Mouse (Mus musculus): ENCODE results near the gene Sectm1b. TPM values are rescaled to one million over a fixed set of nuclear protein-coding genes. Genes with fewer than 3 reads are reported as not detected.
"Not testable (repeated sequence)": the region's sequence is repeated elsewhere in the genome, so short reads cannot be mapped to it uniquely, and the experiment has no call there.

The Sectm1b gene
- total and polyA plus RNA-seq, 3 experiments = not detected

DNA sequence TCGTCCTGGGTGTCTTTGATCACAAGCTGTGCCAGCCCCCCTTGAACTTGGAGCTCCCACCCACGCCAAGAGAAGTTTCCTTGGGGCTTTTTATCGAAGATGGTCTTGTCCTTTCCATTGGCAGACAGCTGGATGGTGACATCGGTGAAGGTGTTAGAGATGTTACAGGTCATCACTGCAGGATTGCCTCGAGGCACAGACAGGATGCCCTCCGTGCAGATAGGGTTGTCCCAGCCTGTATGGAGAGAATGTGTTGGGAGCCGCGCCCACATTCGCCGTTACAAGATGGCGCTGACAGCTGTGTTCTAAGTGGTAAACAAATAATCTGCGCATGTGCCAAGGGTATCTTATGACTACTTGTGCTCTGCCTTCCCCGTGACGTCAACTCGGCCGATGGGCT is 6.3 kb upstream of the Sectm1b start:
- DNase-seq = not testable (repeated sequence)

DNA sequence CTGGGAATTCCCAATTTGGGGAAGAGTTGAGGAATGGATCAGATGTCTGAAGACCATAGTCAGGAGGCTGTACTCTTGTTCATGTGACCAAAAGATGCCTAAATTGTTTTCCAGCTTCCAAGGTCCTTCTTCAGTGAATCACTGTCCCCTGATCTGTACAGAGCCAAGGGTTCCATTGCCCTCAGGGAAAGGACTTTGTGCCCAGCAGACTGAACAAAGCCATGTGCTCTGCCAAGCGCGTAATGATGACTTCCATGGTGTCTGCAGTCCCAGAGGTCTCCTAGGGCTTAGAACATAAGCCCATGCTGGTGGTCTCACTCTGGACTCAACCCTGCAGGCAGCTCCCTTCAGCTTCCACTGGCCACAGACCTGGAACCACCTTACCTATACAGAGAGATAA is 4.5 kb upstream of the Sectm1b start:
- DNase-seq = no peak

DNA sequence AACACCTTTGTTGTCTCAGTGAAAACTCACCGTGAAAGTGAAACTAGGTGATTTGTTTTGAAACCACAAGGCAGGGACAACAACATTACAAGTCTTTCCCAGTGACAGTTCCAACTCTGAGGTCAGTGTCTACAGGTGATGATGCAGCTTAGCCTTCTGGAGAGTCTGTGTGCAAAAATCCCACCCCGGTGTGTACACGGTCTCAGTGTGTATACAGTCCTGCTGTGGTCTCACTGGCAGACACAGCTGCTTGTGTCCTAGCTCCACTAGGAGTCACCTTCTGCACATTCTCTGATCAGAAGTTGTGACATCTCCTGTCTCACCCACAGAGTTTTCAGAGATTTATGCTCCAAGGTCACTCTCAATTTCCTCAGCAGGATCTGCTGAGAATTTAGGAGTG is 828 bp upstream of the Sectm1b start:
- peak; percentile 47 for DNase-seq

DNA sequence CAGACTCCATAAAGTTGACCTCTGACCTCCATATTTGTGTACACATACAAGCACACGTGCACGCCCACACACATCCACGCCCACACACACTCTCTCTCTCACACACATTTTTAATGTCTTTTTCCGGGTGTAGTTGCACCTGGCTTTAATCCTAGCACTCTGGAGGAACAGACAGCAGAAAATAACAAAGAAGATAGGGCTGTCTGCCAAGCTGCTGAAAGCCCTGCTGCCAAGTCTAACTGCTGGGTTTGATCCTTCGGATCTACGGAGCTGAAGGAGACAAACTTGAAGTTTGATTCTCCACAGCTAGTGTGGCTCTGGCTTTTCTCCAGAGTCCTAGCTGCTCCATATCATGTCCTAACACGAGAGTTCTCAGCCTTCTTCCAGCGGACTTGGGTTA is 1.8 kb downstream of the Sectm1b start:
- no peak for DNase-seq

DNA sequence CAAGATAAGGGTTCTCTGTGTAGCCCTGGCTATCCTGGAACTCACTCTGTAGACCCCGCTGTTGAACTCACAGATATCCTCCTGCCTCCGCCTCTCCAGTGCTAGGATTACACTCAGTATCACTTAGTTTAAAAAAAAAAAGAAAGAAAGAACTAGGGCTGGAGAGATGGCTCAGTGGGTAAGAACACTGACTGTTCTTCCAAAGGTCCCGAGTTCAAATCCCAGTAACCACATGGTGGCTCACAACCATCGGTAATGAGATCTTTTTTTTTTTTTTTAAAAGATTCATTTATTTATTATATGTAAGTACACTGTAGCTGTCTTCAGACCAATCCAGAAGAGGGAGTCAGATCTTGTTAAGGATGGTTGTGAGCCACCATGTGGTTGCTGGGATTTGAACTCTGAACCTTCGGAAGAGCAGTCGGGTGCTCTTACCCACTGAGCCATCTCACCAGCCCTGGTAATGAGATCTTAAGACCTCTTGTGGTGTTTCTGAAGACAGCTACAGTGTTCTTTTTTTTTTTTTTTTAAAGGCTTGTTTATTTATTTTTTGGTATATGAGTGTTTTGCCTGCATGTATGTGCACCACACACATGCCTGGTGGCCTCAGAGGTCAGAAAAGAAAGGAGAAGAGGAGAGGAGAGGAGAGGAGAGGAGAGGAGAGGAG is 2.8 kb downstream of the Sectm1b start:
- not testable (repeated sequence) for DNase-seq

DNA sequence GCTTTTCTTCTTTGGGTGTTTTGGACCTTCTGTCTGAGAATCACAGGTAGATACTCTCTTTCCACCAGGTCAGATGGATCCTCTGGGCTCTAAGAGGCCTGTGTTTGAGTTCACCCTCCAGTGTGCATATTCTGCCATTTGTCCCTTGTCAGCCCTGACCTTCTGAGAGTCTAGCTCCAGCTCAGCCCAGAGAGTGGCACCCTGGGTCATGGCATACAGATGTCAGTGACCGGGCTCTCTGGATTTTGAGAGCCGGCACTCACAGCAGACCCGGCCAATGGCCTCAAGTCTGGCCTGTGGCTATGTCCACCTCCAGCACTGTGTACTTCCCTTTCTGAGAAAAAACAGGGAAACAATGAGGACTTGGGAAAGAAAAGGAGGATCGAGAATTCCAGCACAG is 3.9 kb downstream of the Sectm1b start:
- DNase-seq = no peak

DNA sequence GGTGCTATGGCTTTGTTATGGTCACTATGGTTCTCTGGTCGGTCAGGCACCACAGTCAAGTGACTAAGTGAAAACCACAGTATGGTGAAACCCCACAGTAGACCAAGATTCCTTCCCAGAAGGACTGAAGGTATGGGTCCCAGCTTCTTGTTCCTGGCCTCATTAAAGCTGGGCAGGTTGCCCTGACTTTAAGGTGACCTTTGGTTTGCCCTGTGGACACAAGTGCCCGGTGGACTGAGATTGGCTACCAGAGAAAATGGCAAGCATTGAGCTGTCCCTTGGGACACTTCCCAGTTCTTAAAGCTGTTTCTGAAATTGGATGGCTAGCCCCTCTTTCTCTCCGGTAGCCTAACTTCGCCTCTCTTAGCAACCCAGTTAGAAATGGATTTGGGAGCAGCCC is 4.4 kb downstream of the Sectm1b start:
- no peak for DNase-seq

DNA sequence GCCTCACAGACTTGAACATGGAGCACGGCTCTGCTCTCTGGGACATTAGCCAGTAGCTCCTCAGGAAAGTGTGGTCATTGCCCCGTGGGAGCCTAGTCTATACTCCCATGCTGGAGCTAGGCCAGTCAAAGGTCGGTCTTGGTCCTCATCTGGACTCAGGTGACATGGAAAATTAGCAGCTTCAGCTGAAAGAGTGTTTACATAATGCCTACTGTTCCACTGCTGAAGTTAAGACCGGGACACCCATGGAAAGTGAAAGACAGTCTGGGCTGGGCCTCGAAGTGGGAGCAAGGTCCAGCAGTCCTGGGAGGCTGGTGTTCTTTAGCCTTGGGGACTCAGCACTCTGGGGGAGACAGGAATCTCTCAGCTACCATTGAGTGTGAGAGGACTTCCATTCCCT is 5.2 kb downstream of the Sectm1b start:
- no peak for DNase-seq

DNA sequence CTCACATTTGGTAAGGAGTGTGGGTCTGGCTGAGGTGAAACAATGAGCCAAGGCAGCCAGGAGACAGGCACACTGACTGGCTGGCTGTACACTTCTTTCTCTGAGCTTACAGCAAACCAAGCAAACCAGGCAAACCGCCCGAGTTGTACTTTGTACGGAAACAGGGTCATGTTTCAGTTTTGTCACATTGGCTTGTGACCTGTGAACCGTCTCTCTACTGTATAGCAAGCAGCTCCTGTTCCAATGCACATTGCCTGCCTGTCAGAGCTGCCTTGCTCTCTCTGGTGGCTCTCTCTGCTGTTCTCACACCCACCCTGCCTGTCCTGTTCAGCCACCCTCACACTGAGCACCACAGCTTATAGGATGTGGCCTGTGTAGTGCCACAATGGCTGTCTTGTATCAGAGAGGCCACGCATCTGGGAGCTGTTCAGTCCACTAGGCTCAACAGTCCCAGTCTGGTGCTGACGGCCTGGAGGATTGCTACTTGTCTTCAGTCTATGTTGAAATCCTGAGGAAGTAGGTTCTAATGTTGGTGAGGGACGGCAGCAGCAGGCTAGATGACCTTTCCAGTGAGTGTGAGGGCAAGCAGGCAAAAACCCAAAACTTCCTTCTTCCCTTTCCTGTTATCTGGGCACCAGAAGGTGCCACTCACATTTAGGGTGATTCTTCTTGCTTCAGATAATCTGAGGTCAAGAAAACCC is 6.7 kb downstream of the Sectm1b start:
- DNase-seq = no peak

DNA sequence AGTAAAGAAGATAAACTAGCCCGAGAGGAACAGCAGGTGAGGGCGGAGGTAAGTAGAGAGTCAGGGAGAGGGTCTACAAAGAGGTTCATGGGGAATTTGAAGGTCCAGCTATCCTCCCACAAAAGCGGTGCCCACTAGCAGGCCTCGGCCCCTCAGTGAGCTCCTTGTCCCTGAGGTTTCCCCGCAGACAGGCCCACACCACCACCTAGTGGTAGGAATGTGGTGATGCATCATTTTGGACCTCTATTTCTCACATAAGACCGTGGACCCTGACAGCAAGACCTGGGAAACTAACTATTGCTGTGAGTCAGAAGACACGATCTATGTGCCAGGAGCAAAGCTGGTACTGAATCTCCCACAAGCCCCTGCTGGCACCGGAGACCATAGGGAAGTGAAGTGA is 9.8 kb downstream of the Sectm1b start:
- DNase-seq = peak; percentile 83

DNA sequence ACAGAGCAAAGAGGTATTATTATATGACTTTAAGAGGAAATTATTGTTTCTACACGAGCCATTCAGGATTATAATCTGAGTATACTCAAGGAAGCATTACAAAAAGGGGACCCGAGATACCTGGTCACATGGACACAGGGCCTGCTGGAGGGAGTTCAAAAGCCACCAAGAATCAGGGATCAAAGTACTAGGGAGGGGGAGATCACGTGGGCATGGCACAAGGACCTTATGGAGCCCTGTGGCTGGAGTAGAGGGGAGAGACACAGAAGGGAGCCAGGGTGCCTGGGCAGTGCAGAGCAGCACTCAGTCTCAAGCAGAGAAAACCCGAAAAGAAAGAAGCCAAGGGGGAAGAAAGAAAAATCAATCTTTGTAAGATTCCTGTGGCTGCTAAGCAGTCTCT is 11.0 kb downstream of the Sectm1b start:
- no peak for DNase-seq

DNA sequence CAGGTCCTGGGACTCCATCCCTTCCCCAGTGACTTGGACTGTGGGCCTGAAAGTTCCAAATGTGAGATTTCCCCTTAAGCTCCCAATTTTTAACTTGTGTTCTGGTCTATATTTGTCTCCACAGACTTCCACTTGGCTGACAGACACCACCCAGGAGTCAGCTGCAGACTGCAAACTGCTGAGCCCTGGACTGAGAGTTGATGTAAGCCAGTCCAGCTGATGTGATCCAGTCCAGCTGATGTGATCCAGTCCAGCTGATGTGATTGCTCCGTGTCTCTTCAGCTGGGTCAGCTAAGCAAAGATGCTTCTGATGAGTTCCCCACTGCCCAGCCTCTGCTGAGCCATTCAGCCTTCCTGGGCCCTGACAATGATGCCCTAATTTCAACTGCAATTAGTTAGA is 11.6 kb downstream of the Sectm1b start:
- DNase-seq = no peak

DNA sequence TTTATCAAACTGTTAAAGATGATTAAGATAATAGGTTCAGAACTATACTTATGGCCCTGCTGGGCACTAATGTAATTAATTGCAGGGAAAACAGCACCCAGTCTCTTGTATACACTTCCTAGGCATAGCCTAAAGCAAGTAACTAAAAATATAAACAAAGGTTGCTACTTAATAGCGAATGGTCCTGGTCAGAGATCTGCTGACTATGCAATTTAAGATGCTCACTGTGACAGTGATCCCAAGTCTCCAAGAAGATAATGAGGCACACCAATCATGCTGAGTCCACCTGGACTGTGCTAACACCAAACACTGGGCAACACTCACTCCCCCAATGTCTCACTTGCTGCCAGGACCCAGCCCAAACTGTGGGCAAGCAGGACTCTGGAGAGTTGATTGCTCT is 13.5 kb downstream of the Sectm1b start:
- no peak for DNase-seq

DNA sequence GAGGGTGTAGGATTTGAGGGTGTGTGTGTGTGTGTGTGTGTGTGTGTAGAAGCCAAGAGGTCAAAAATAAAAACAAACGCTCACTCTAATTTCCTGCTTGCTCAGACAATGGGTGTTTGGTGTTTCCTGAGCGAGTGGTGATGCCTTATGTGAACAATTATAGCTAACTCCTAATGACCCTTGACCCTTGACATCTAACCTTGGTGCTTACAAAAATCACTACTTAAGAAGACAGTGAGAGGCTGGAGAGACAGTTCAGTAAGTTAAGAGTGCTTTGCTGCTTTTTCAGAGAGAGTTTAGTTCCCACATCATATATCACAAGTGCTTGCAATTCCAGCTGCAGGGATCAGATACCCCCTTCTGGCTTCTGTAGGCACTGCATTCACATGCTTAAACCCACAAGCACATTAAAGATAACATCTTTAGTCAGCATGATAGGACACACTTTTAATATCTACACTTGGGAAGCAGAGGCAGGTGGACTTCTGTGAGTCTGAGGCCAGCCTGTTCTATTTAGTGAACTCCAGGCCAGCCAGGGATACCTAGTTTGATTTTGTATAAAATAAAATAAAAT is 15.5 kb downstream of the Sectm1b start:
- no peak for DNase-seq

DNA sequence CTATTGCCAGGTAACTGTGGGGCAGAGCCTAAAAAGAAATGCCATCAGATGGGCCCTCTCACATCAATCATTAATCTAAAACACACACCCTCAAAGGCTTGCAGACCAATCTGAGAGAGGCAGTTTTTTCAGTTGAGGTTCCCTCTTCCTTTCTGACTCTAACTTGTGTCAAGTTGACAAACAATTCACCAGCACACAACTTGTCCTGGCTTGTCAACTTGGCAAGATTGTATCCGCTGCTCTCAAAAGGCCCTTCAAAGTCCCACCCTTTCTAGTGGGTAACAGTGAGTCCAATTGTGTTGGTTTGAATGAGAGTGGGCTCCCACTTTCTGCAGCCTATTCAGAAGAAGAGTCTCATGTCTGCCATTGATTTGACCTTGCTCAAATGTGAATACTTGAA is 18.1 kb downstream of the Sectm1b start:
- DNase-seq = no peak

DNA sequence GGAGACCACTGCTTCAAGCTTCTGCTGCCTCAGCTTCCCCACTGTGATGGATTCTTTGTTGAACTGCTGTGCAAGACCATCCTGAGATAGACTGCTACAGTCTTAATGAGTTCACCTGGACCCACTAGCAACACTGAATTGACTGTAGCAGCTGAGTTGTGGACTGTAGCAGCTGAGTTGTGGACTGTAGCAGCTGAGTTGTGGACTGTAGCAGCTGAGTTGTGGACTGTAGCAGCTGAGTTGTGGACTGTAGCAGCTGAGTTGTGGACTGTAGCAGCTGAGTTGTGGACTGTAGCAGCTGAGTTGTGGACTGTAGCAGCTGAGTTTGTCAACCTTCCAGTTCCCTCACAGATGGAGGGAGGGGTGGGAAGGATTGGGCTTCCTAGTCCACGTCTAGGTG is 20.3 kb downstream of the Sectm1b start:
- not testable (repeated sequence) for DNase-seq

DNA sequence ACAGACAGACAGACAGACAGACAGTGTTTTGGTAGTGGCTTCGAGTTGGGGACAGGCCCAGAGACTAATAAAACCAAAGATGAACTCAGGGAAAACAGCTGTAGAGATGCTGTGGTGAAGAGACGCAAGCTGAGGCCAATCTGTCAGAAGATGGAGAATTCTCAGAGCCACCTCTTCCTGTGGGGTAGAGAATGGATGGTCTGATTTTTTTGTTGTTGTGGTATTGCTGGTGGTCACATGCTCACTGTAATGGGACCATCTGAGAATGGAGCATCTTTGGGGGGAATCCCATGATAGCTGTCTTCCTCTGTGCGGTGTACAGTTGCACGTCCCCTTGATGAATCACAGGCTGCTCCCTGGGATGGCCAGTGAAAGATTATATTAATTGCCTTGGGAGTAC is 20.9 kb downstream of the Sectm1b start:
- no peak for DNase-seq

DNA sequence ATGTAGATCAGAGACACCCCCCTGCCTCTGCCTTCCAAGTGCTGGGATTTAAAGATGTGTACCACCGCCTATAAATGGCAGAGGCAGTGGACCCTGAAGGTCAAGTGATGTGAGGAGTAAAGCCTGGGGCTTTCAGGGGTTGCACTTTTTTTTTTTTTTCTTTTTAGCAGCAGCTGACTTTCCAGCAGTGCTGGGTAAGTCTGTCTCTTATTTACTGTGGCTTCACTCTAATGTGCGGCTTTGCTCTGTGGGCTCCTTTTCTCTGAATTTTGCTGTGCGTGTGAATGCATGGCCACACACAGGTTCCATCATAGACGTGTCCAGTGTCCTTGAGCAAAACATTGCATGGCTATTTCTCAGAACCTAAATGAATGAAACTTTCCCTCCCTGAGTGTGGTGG is 21.7 kb downstream of the Sectm1b start:
- no peak for DNase-seq

DNA sequence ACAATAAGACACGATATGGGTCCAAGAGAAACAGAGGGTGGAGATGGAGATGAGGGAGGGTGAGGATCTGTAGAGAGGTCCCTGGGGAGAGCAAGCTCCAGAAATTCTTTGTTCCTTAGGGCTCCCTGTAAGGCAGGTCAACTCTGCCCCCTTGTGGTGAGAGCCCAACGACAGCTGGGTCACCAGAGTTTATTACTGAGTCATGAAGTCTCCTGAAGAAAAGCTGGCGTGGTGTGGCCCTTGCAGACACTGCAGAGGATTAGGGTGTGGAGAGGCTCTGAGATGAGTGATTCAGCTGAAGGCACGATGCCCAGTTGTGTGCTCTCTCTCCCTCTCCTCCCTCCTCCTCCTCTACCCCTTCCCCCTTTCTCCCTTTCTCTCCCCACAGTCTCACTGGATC is 22.2 kb downstream of the Sectm1b start:
- peak; percentile 89 for DNase-seq

DNA sequence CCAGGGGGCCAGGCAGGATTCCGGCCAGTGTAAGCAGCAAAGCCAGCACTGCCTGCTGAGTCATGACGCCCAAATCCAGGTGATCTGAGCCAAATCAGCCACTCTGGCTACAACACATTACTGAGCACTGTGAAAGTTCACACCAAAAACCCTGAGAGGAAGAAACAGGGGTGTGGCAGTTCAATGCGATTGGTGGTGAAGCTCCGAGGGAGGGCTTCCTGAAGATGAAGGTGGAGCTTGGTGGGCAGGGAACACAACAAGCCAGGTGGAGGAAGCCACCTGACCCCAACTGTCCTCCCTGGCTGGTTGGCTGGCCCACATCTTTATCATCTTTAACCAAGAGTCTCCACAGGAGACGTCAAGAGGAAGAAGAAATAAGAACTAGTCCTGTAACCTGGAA is 24.1 kb downstream of the Sectm1b start, which contains the start of gene Cd7:
Gene Cd7, minus strand, starts transcription at position 117 of the 400 bp plus-strand sequence.
- no peak for DNase-seq

DNA sequence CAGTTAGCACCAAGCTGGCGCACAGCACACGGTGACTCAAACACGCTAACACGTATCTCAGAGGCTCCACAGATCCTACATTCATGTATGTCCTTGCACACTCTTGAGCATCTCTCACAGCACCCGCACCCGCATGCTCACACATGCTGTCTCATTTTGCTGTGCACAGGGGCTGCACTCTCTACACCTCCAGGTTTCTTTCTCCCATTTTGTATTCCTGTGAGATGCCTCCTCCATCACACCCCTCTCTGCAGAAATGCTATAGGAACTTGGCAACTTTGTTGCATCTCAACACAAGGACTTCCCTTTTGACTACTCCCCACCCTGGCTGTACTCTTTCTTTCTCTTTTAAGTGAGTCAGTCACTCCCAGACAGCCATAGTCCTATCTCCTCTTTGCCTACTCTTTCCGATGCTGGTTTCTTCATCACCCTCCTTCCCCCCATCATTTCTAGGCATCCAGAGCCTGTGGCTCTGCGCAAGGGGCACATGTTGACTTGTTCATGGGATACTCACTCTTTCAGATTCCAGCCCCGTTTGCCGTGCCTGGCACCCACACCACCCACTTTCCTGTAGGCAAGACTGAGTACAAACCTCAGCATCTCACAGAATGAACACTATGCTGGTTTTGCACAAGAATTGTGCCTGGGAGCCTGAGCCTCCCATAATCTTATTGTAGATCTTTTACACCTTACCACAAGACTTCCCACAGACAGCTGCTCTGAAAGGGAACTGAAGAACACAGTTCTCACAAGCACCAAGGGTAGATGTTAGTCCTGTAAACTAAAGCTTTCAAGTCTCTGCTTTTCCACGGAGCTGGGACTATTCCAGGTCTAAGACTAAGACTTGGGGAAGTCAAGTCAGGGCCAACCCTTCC is 24.8 kb downstream of the Sectm1b start:
- no peak for DNase-seq

DNA sequence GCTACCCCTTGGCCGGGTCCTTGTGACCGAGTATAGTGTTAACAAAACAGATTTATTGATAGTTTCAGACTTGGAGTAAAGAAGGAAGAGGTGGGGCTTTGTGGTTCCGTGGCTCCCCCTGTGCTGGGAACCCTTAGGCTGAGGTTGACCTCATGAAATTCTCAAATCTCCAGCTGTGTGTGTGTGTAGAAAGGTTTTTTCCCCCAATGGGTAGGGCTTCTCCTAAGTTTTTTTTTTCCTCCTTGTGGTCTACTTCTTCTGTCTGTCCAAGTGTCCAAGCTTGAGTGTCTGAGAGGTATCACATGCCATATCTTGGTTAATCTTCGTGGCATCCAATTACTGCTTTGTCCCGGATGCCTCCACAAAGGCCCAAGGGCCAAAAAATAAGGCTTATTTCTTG is 30.3 kb downstream of the Sectm1b start:
- no peak for DNase-seq

DNA sequence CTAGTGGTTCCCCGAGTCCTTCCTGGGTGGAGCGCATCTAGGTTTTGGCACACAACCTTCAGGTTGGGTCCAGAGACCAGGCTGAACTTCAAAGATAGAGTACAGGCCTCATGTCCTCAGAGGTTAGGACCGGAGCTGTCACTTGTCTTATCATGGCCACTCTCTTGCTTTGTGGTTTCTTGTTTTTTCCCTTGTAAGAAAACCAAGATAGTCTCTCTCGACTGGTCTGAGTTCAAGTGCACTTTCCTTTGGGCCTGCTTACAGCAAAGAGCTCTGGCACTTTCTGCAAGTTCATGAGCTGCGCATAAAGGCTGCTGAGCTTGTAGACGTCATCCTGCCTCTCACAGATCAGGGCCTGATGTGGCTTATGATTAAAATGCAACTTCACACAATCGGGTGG is 36.1 kb downstream of the Sectm1b start:
- no peak for DNase-seq

Measured in adrenal gland, adult 2 months (tissue).